Mouse (Mus musculus) G1E (cell line): ENCODE measurements around the gene Tprkb. TPM values are rescaled to one million over a fixed set of nuclear protein-coding genes. Genes with fewer than 3 reads are reported as not detected.
A peak's percentile ranks its signal among the peaks of the same experiment; 100 is the strongest.
"Not testable (repeated sequence)": the region's sequence is repeated elsewhere in the genome, so short reads cannot be mapped to it uniquely, and the experiment has no call there.

Source experiments
- ATAC-seq: 2 replicates; pipeline ENCODE4 v1.8.0; 2016; ENCODE audit warnings: mild to moderate bottlenecking; ENCODE audit not compliant: insufficient number of reproducible peaks, poor library complexity, low FRiP score, severe bottlenecking; ENCODE audit errors: extremely low read depth
- DNase-seq: peaks from one replicate; pipeline ENCODE4 v3.0.0; 2012; ENCODE audit warnings: low spot score
- H3K27me3 ChIP-seq: 2 replicates; pipeline ENCODE4 v1.6.1; 2012; ENCODE audit warnings: mild to moderate bottlenecking, low read length, inconsistent platforms; ENCODE audit not compliant: insufficient read depth
- H3K36me3 ChIP-seq: replicated peaks from 2 replicates; pipeline ENCODE3; 2012; ENCODE audit warnings: mild to moderate bottlenecking, inconsistent platforms
- H3K4me1 ChIP-seq: 2 replicates; pipeline ENCODE4 v1.6.1; 2012; ENCODE audit warnings: low read depth, low read length, inconsistent platforms, mixed read lengths; ENCODE audit not compliant: insufficient read depth
- H3K4me3 ChIP-seq: 2 replicates; pipeline ENCODE4 v1.5.1; 2012; ENCODE audit warnings: low read depth, mild to moderate bottlenecking, inconsistent platforms, low read length, moderate library complexity, mixed read lengths
- H3K9me3 ChIP-seq: replicated peaks from 2 replicates; pipeline ENCODE4 v1.6.1; 2012; ENCODE audit warnings: inconsistent platforms
- CTCF ChIP-seq: IDR thresholded peaks from 2 replicates; pipeline ENCODE4 v1.5.1; 2012; ENCODE audit warnings: low read depth, low read length, inconsistent platforms, mixed read lengths
- GATA1 ChIP-seq: IDR thresholded peaks from 2 replicates; pipeline ENCODE4 v1.6.1; 2012; ENCODE audit warnings: borderline replicate concordance, low read length, inconsistent platforms, mixed read lengths
- GATA2 ChIP-seq: IDR thresholded peaks from 2 replicates; pipeline ENCODE4 v1.6.1; 2012; ENCODE audit warnings: low read depth, low read length, inconsistent platforms, borderline replicate concordance
- POLR2AphosphoS5 ChIP-seq: IDR thresholded peaks from 2 replicates; pipeline ENCODE4 v1.6.1; 2012; ENCODE audit warnings: low read depth, low read length, inconsistent platforms; ENCODE audit not compliant: insufficient replicate concordance
- TAL1 ChIP-seq: conservative IDR thresholded peaks from 2 replicates; pipeline ENCODE4 v1.6.1; 2012; ENCODE audit warnings: low read depth, low read length, inconsistent platforms, mixed read lengths
- polyA plus RNA-seq: library from polyadenylated mRNA; stranded (reverse); fragments of >175 nt; gene quantifications from 2 replicates; pipeline ENCODE4 v1.2.3, GENCODE M21; 2012
- total RNA-seq, 2 experiments: library from RNA; stranded (forward) in 1 of 2; stranded (reverse) in 1 of 2; fragments of 200-1000 nt in 1 of 2; fragments of >200 nt in 1 of 2; fragmentation: Nextera tagmentation in 1 of 2; gene quantifications; 2 replicates each; pipeline ENCODE4 v1.2.3; 2014 to 2017

Gene Tprkb
- total and polyA plus RNA-seq, 3 experiments = 6.3 to 80.9 (median 68.6) TPM

GRCm38 (mm10) chr6:85948549-85948948, 36.9 kb downstream of the Tprkb start:
- H3K36me3 ChIP-seq = peaks cover 97% of the 10 kb centered on the region
- TF ChIP-seq CTCF (no peak), POLR2AphosphoS5 (no peak), GATA1 (no peak), GATA2 (no peak), TAL1 (no peak)

GRCm38 (mm10) chr6:85957581-85957980, 45.9 kb downstream of the Tprkb start:
- no peak overlapping the region for H3K4me3 ChIP-seq
- H3K36me3 ChIP-seq = peaks cover 67% of the 10 kb centered on the region
- DNase-seq (no peak), ATAC-seq (no peak)
- H3K4me1 ChIP-seq = peaks cover 19% of the 10 kb centered on the region
- TF ChIP-seq GATA1 (no peak), GATA2 (no peak), TAL1 (no peak), POLR2AphosphoS5 (no peak), CTCF (no peak)
- H3K27me3 ChIP-seq = no peaks in the 10 kb centered on the region
- H3K9me3 ChIP-seq = no peaks in the 10 kb centered on the region

More at GRCm38 (mm10) chr6:85948549-85948948, 36.9 kb downstream of the Tprkb start:
- Histone ChIP-seq H3K9me3 (no peaks in the 10 kb centered on the region), H3K4me3 (no peak overlapping the region), H3K27me3 (no peaks in the 10 kb centered on the region), H3K4me1 (no peaks in the 10 kb centered on the region; the same call in 1 of the 2 replicates)
- DNase-seq = no peak
- ATAC-seq = no peak

GRCm38 (mm10) chr6:85961101-85962091, 49.7 kb downstream of the Tprkb start, which contains the start of gene Dusp11:
Gene Dusp11, minus strand, starts transcription at chr6:85961667.
- ATAC-seq (peak; percentile 75), DNase-seq (peak; percentile 84)
- no peaks in the 10 kb centered on the region for H3K27me3 ChIP-seq
- H3K4me3 ChIP-seq = peak within 1 kb of the TSS; percentile 88
- no peaks in the 10 kb centered on the region for H3K9me3 ChIP-seq
- peaks cover 16% of the 10 kb centered on the region for H3K4me1 ChIP-seq
- TF ChIP-seq GATA2 (no peak), CTCF (no peak), GATA1 (no peak), TAL1 (no peak), POLR2AphosphoS5 (no peak)
- peaks cover 32% of the 10 kb centered on the region for H3K36me3 ChIP-seq

- DNase-seq, ATAC-seq, H3K4me1 ChIP-seq, H3K9me3 ChIP-seq, H3K36me3 ChIP-seq, H3K4me3 ChIP-seq: not testable (repeated sequence)
- H3K27me3 ChIP-seq = peaks cover 17% of the 10 kb centered on the region
These were observed 54.4 kb downstream of the Tprkb start for GRCm38 (mm10) chr6:85966081-85966480.

- no peak for DNase-seq
- TF ChIP-seq POLR2AphosphoS5 (no peak), GATA2 (no peak), CTCF (no peak), GATA1 (no peak), TAL1 (no peak)
- Histone ChIP-seq H3K4me1 (peaks cover 6% of the 10 kb centered on the region), H3K36me3 (no peaks in the 10 kb centered on the region), H3K9me3 (no peaks in the 10 kb centered on the region), H3K4me3 (no peak overlapping the region), H3K27me3 (peaks cover 23% of the 10 kb centered on the region)
- no peak for ATAC-seq
These were observed 55.0 kb downstream of the Tprkb start for GRCm38 (mm10) chr6:85966686-85967085.

- Histone ChIP-seq H3K27me3 (peaks cover 36% of the 10 kb centered on the region), H3K4me3 (no peak overlapping the region), H3K36me3 (no peaks in the 10 kb centered on the region), H3K4me1 (peaks cover 4% of the 10 kb centered on the region; the same call in 1 of the 2 replicates), H3K9me3 (no peaks in the 10 kb centered on the region)
- DNase-seq (no peak), ATAC-seq (no peak; the same call in 1 of the 2 replicates)
- TF ChIP-seq GATA1 (no peak), CTCF (no peak)
These were observed 58.2 kb downstream of the Tprkb start for GRCm38 (mm10) chr6:85969889-85970288.
